In genomic region chr4:41313722-41314121, GRCm38 (mm10) we compare ENCODE assay signal across 8 mouse cellular contexts. TPM values are rescaled to one million over a fixed set of nuclear protein-coding genes. Genes with fewer than 3 reads are reported as not detected.
DNase-seq lines count a peak whose midpoint lies in the region; ATAC-seq and TF ChIP-seq lines count a peak whose summit lies in the region.

No protein-coding gene starts in this region.

- 7% methylated on average over 14 of the region's 14 CpGs for WGBS in liver, adult 2 months
- WGBS in heart, postnatal 0 days = 8% methylated on average over 14 of the region's 14 CpGs
- 15% methylated on average over 14 of the region's 14 CpGs for whole genome bisulfite sequencing in liver, embryonic 16.5 days (ENCODE audit: insufficient replicate concordance)

- 0 out of 2 replicates have a peak, but pooled peaks have one; percentile 0 for ATAC-seq in common myeloid progenitor, adult 5-6 weeks (replicated peaks; ENCODE audit: low read depth, poor library complexity, severe bottlenecking)
- no peak for ATAC-seq in heart, postnatal 0 days (ENCODE audit: insufficient read depth, low read depth)
- no peak for ATAC-seq in liver, embryonic 16.5 days (ENCODE audit: low read depth)

- no peak for TF ChIP-seq EP300 in heart, postnatal 0 days (IDR thresholded peaks at IDR 0.05; ENCODE audit: low read depth)

- no peak for TF ChIP-seq CTCF in liver, adult 2 months (IDR thresholded peaks at IDR 0.05; ENCODE audit: low read depth, low read length)
- TF ChIP-seq CTCF in heart, postnatal 0 days (IDR thresholded peaks at IDR 0.05; ENCODE audit: low read depth) = no peak

- no peak for TF ChIP-seq POLR2A in liver, adult 2 months (IDR thresholded peaks at IDR 0.05; ENCODE audit: extremely low read depth, insufficient read depth, low read length)

- peak overlapping the region; percentile 94 for H3K27ac ChIP-seq in liver, adult 2 months (replicated peaks; ENCODE audit: insufficient read depth, low read depth, low read length)
- peak overlapping the region; percentile 99 for H3K27ac ChIP-seq in heart, postnatal 0 days (ENCODE audit: low read depth)
- H3K27ac ChIP-seq in liver, embryonic 16.5 days (ENCODE audit: low read length) = peak overlapping the region; percentile 99

- H3K27me3 ChIP-seq in liver, adult 2 months (ENCODE audit: control insufficient read depth, insufficient read depth, low read length) = no peaks in the 10 kb centered on the region
- H3K27me3 ChIP-seq in heart, postnatal 0 days (ENCODE audit: control insufficient read depth, insufficient read depth, low read length) = no peaks in the 10 kb centered on the region
- H3K27me3 ChIP-seq in liver, embryonic 16.5 days (ENCODE audit: control insufficient read depth, insufficient read depth, low read depth, low read length) = no peaks in the 10 kb centered on the region

- H3K4me3 ChIP-seq in liver, adult 2 months (ENCODE audit: insufficient read depth, low read depth, low read length) = peak overlapping the region; percentile 82
- peak overlapping the region; percentile 92 for H3K4me3 ChIP-seq in heart, postnatal 0 days (ENCODE audit: low read depth, low read length)
- peak overlapping the region; percentile 100 for H3K4me3 ChIP-seq in liver, embryonic 16.5 days (ENCODE audit: low read depth, low read length)

- peak overlapping the region; percentile 67 for H3K4me2 ChIP-seq in heart, postnatal 0 days (ENCODE audit: low read depth, low read length)
- H3K4me2 ChIP-seq in liver, embryonic 16.5 days (ENCODE audit: low read depth, low read length) = peak overlapping the region; percentile 70

- no peak for DNase-seq in liver, adult 2 months (ENCODE audit: extremely low read depth, low read depth, low spot score)
- no peak for DNase-seq in liver
- DNase-seq in heart, postnatal 0 days (ENCODE audit: low spot score) = no peak
- no peak for DNase-seq in adrenal gland, adult 8-10 months
- no peak for DNase-seq in layer of hippocampus, adult 18-20 months (ENCODE audit: low spot score in 2 of 2)
- DNase-seq in spleen, postnatal 36 days (ENCODE audit: low spot score in 2 of 2) = no peak

- no peaks in the 10 kb centered on the region for H3K9me3 ChIP-seq in heart, postnatal 0 days (replicated peaks; ENCODE audit: control insufficient read depth, low read length)
- no peaks in the 10 kb centered on the region for H3K9me3 ChIP-seq in liver, embryonic 16.5 days (replicated peaks; ENCODE audit: control insufficient read depth, low read length)

- H3K9ac ChIP-seq in liver, adult 2 months (ENCODE audit: low read depth, low read length) = peak overlapping the region; percentile 92
- peak overlapping the region; percentile 90 for H3K9ac ChIP-seq in heart, postnatal 0 days (replicated peaks; ENCODE audit: low read depth, low read length)
- H3K9ac ChIP-seq in liver, embryonic 16.5 days (ENCODE audit: low read depth, low read length) = peak overlapping the region; percentile 100

- H3K36me3 ChIP-seq in liver, adult 2 months (ENCODE audit: control insufficient read depth, insufficient read depth, low read length) = peaks cover 23% of the 10 kb centered on the region
- H3K36me3 ChIP-seq in heart, postnatal 0 days (replicated peaks; ENCODE audit: control insufficient read depth, insufficient read depth, low read length) = peaks cover 30% of the 10 kb centered on the region
- H3K36me3 ChIP-seq in liver, embryonic 16.5 days (ENCODE audit: control insufficient read depth, insufficient read depth) = peaks cover 30% of the 10 kb centered on the region

- peaks cover 5% of the 10 kb centered on the region; the same call in 1 of the 2 replicates for H3K79me2 ChIP-seq in liver, adult 2 months (ENCODE audit: control insufficient read depth, insufficient read depth, low read length)

- peaks cover 6% of the 10 kb centered on the region for H3K4me1 ChIP-seq in liver, adult 2 months (ENCODE audit: control insufficient read depth, insufficient read depth, low read length)
- H3K4me1 ChIP-seq in heart, postnatal 0 days (ENCODE audit: control insufficient read depth, insufficient read depth) = peaks cover 9% of the 10 kb centered on the region
- H3K4me1 ChIP-seq in liver, embryonic 16.5 days (ENCODE audit: control insufficient read depth, low read depth, low read length) = peaks cover 33% of the 10 kb centered on the region

RNA-seq across cellular contexts. Expression of gene Dcaf12, which starts 1.0 kb away (rescaled TPM):
- total RNA-seq in liver, adult 2 months (2014; rRNA removed) = 10.2 and 13.4 TPM in 2 replicates
- 13.1 and 14.8 TPM in 2 replicates for polyA plus RNA-seq in liver, adult 2 months (2012; rRNA removed)
- 30.6 and 37.8 TPM in 2 replicates for total RNA-seq in common myeloid progenitor, adult 5-6 weeks (2017)
- 31.0 and 35.9 TPM in 2 replicates for total RNA-seq in heart, postnatal 0 days (2014; rRNA removed; ENCODE audit: low replicate concordance)
- 29.0 and 31.1 TPM in 2 replicates for polyA plus RNA-seq in heart, postnatal 0 days (2015; fragmentation: Nextera tagmentation; extraction: Ambion mirVana)
- 79.7 and 87.8 TPM in 2 replicates for polyA plus RNA-seq in liver, embryonic 16.5 days (2015; fragmentation: Nextera tagmentation; extraction: Ambion mirVana)
- total RNA-seq in adrenal gland, adult 8-10 months (2022) = 10 to 100 TPM; 46.6 to 55.3 (median 48.8) TPM
- total RNA-seq in layer of hippocampus, adult 18-20 months (2021) = 10 to 100 TPM; 41.2 to 43.2 TPM

RNA-seq across cellular contexts. Expression of gene Ubap1, which starts 35.1 kb away (rescaled TPM):
- 15.5 and 17.7 TPM in 2 replicates for total RNA-seq in liver, adult 2 months (2014; rRNA removed)
- 39.3 and 45.0 TPM in 2 replicates for polyA plus RNA-seq in liver, adult 2 months (2012; rRNA removed)
- 28.9 and 44.8 TPM in 2 replicates for total RNA-seq in common myeloid progenitor, adult 5-6 weeks (2017)
- total RNA-seq in heart, postnatal 0 days (2014; rRNA removed; ENCODE audit: low replicate concordance) = 43.2 and 125 TPM in 2 replicates
- 45.3 and 45.7 TPM in 2 replicates for polyA plus RNA-seq in heart, postnatal 0 days (2015; fragmentation: Nextera tagmentation; extraction: Ambion mirVana)
- 32.8 and 36.8 TPM in 2 replicates for polyA plus RNA-seq in liver, embryonic 16.5 days (2015; fragmentation: Nextera tagmentation; extraction: Ambion mirVana)
- 10 to 100 TPM; 47.8 to 55.8 (median 50.8) TPM for total RNA-seq in adrenal gland, adult 8-10 months (2022)
- 10 to 100 TPM; 53.7 to 54.0 TPM for total RNA-seq in layer of hippocampus, adult 18-20 months (2021)

RNA-seq across cellular contexts. Expression of gene Ubap2, which starts 38.8 kb away (rescaled TPM):
- total RNA-seq in liver, adult 2 months (2014; rRNA removed) = 3.0 TPM in 2 replicates
- polyA plus RNA-seq in liver, adult 2 months (2012; rRNA removed) = 19.6 and 23.0 TPM in 2 replicates
- 33.4 and 39.6 TPM in 2 replicates for total RNA-seq in common myeloid progenitor, adult 5-6 weeks (2017)
- 18.2 and 19.5 TPM in 2 replicates for total RNA-seq in heart, postnatal 0 days (2014; rRNA removed; ENCODE audit: low replicate concordance)
- 26.4 and 27.1 TPM in 2 replicates for polyA plus RNA-seq in heart, postnatal 0 days (2015; fragmentation: Nextera tagmentation; extraction: Ambion mirVana)
- 20.4 and 23.9 TPM in 2 replicates for polyA plus RNA-seq in liver, embryonic 16.5 days (2015; fragmentation: Nextera tagmentation; extraction: Ambion mirVana)
- total RNA-seq in adrenal gland, adult 8-10 months (2022) = 10 to 100 TPM; 35.0 to 49.3 (median 40.2) TPM
- total RNA-seq in layer of hippocampus, adult 18-20 months (2021) = 10 to 100 TPM; 37.7 to 39.6 TPM
